Mouse (Mus musculus) E14TG2a.4 (cell line): ENCODE data around the gene Msx2.

Source experiments
- CTCF ChIP-seq: conservative IDR thresholded peaks from 2 replicates; pipeline ENCODE4 v1.5.1; 2014; ENCODE audit warnings: low read length
- NANOG ChIP-seq: IDR thresholded peaks from 2 replicates; pipeline ENCODE4 v1.6.1; 2014; ENCODE audit warnings: borderline replicate concordance, low read length, mixed read lengths
- POU5F1 ChIP-seq: IDR thresholded peaks from 2 replicates; pipeline ENCODE4 v1.6.1; 2014; ENCODE audit warnings: low read length, borderline replicate concordance

DNA sequence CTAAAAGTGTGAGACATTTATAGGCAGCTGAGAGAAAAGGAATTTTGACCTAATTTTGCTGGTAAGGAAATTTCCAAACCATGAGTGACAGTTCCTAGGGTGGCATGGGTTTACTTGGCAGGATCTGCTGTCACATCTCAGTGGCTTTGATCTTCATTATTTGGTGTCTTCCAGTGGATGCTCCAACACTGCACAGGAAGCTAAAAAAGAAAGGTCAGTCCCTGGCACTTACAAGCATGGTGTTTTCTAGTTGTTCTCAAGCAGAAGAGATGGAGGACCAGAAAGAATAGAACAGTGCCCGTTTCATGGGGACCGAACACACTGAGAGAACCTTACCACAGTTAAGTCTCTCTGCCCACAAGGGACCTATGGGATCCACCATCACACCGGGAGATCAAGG lies 18.9 kb downstream of the Msx2 start:
- TF ChIP-seq CTCF (no peak), POU5F1 (no peak), NANOG (no peak)
